Mouse (Mus musculus): Measurements from ENCODE around the gene Fgf12.

DNA sequence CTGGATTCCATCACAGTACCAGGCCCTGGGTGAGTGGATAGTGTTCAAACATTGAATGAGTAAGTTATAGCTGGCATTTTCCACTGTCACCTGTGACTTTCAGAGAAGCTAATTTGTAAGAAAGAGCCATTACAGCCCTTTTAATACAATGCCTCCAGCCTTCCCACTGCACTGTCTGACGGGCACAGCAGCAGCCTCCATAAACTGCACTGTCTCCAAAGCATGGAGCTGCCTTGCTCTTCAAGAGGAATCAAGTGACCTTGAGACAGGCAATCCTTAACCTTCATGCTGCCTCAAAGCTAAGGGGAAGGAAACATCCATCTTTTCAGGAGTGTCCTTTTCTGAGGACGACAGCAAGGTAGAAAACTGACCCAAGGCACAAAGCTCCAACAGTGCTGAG lies 345.0 kb downstream of the Fgf12 start:
- no peak for TF ChIP-seq CTCF (IDR thresholded peaks at IDR 0.05; ENCODE audit: control insufficient read depth, insufficient read depth, insufficient read length)
- TF ChIP-seq MAX (IDR thresholded peaks at IDR 0.05), result no peak
- TF ChIP-seq USF1 (IDR thresholded peaks at IDR 0.05; ENCODE audit: low read depth), result no peak
- TF ChIP-seq FOSL1 (IDR thresholded peaks at IDR 0.05; ENCODE audit: insufficient read depth, low read length, poor library complexity, severe bottlenecking), result no peak

Measured in C2C12 (cell line).